Mouse (Mus musculus) activated CD4-positive, CD25-positive, alpha-beta regulatory T cell, adult 9 weeks (primary cell): Measurements from ENCODE around the gene Zdhhc5. TPM values are rescaled to one million over a fixed set of nuclear protein-coding genes. Genes with fewer than 3 reads are reported as not detected.

Experiments used
- polyA plus RNA-seq: library from polyadenylated mRNA; unstranded; fragments of 100-300 nt; shearing (Covaris generic); gene quantifications from one replicate; pipeline ENCODE4 v1.2.1, GENCODE M21; 2017

Gene Zdhhc5
- polyA plus RNA-seq, result 23.4 TPM

GRCm38 (mm10) chr2:84714811-84715561 lies at the start of gene Zdhhc5:
TSS of gene Zdhhc5 (minus strand) at chr2:84715180.

GRCm38 (mm10) chr2:84743561-84743960 lies 28.6 kb upstream of the Zdhhc5 start, which contains the start of gene Gm19426:
TSS of gene Gm19426 (minus strand) at chr2:84743655.

GRCm38 (mm10) chr2:84733579-84734300 lies 18.8 kb upstream of the Zdhhc5 start, which contains the start of gene Ypel4:
TSS of gene Ypel4 (plus strand) at chr2:84734058.

GRCm38 (mm10) chr2:84727172-84727858 lies 12.3 kb upstream of the Zdhhc5 start, which contains the start of gene Clp1:
TSS of gene Clp1 (minus strand) at chr2:84727350.

GRCm38 (mm10) chr2:84679016-84679415 lies 36.0 kb downstream of the Zdhhc5 start, which contains the start of gene Tmx2:
TSS of gene Tmx2 (minus strand) at chr2:84679140.

GRCm38 (mm10) chr2:84677968-84678880 lies 36.8 kb downstream of the Zdhhc5 start, which contains the start of the genes Gm28635 and Med19:
TSS of gene Gm28635 (minus strand) at chr2:84678041.
TSS of gene Med19 (plus strand) at chr2:84678402.

GRCm38 (mm10) chr2:84670569-84670933 lies 44.4 kb downstream of the Zdhhc5 start, which contains the start of gene Selenoh:
TSS of gene Selenoh (minus strand) at chr2:84670770.

GRCm38 (mm10) chr2:84658806-84659205 lies 56.2 kb downstream of the Zdhhc5 start, which contains the start of gene Btbd18:
TSS of gene Btbd18 (plus strand) at chr2:84659079.

GRCm38 (mm10) chr2:84650464-84651195 lies 64.3 kb downstream of the Zdhhc5 start, which contains the start of gene Ctnnd1:
TSS of gene Ctnnd1 (minus strand) at chr2:84650765.

Other genes with a start within 250 kb of the Zdhhc5 start
- 11.0 TPM for gene Tfpi, start 238.4 kb downstream of the Zdhhc5 start, polyA plus RNA-seq
- gene Ctnnd1, start 64.4 kb downstream of the Zdhhc5 start, polyA plus RNA-seq, result 2.9 TPM
- gene Btbd18, start 56.1 kb downstream of the Zdhhc5 start, polyA plus RNA-seq, result 0.12 TPM
- 89.0 TPM for gene Selenoh, start 44.4 kb downstream of the Zdhhc5 start, polyA plus RNA-seq
- not detected for gene Gm28635, start 37.1 kb downstream of the Zdhhc5 start, polyA plus RNA-seq
- 41.4 TPM for gene Med19, start 36.8 kb downstream of the Zdhhc5 start, polyA plus RNA-seq
- gene Tmx2, start 36.0 kb downstream of the Zdhhc5 start, polyA plus RNA-seq, result 108 TPM
- 62.7 TPM for gene Clp1, start 12.2 kb upstream of the Zdhhc5 start, polyA plus RNA-seq
- gene Ypel4, start 18.9 kb upstream of the Zdhhc5 start, polyA plus RNA-seq, result 2.3 TPM
- not detected for gene Gm19426, start 28.5 kb upstream of the Zdhhc5 start, polyA plus RNA-seq
- not detected for gene Serping1, start 60.3 kb upstream of the Zdhhc5 start, polyA plus RNA-seq
- gene Ube2l6, start 83.6 kb upstream of the Zdhhc5 start, polyA plus RNA-seq, result 77.5 TPM
- gene Smtnl1, start 107.5 kb upstream of the Zdhhc5 start, polyA plus RNA-seq, result not detected
- 34.2 TPM for gene Timm10, start 111.8 kb upstream of the Zdhhc5 start, polyA plus RNA-seq
- 12.3 TPM for gene Slc43a1, start 123.7 kb upstream of the Zdhhc5 start, polyA plus RNA-seq
- gene Rtn4rl2, start 171.5 kb upstream of the Zdhhc5 start, polyA plus RNA-seq, result not detected
- 14.3 TPM for gene Slc43a3, start 221.4 kb upstream of the Zdhhc5 start, polyA plus RNA-seq